Comparison of ENCODE assay signal across 9 mouse cellular contexts in the genomic region with DNA sequence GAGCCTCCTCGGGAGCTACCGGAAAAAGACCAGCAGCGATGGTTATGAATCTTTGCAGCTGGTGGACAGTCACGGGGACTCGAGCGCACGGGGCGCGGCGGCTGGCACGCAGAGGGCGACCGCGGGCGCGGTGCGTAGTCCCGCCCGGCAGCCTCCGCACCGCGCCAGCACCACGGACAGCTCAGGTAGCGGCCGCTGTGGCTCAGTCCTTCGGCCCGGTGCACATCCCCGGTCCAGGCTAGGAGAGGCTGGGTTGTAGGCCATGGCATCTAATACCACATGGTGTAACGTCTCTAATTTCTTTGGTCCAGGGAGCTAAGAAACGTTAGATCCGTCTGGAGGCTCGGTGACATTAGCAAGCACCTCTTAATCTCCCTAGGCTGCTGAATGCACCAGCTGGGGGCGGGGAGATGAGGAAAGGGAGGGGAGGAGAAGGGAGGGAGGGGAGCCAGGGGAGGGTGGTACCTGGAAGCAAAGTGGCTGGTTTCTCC. TPM values are rescaled to one million over a fixed set of nuclear protein-coding genes. Genes with fewer than 3 reads are reported as not detected.
DNase-seq lines count a peak whose midpoint lies in the region; ATAC-seq and TF ChIP-seq lines count a peak whose summit lies in the region.
"Had no signal": no experiment of that assay in that cellular context is flagged by ENCODE, and none has a peak within 500 bp of the region (broad histone marks: within the 10 kb centered on the region; RNA-seq: fewer than 3 reads in every experiment).

No protein-coding gene starts in this region.

- TF ChIP-seq CTCF in layer of hippocampus, adult 2 months (conservative IDR thresholded peaks at IDR 0.05) = no peak

- peak overlapping the region; percentile 65 for H3K4me2 ChIP-seq in lung, embryonic 16.5 days (ENCODE audit: low read depth, low read length)

- no peak for DNase-seq in layer of hippocampus, adult 2 months (ENCODE audit: low spot score in 2 of 2)
- DNase-seq in layer of hippocampus, adult 9-10 months (ENCODE audit: low spot score) = no peak
- DNase-seq in cerebellum, adult 9-11 months = peak; percentile 63
- DNase-seq in gastrocnemius, postnatal 25 days = peak; percentile 29
- peak; percentile 47 for DNase-seq in kidney, adult 18-20 months
- DNase-seq in ovary, postnatal 14 days (ENCODE audit: low spot score) = peak; percentile 40
- DNase-seq in B cell, adult 2 months = no peak

- peak overlapping the region; percentile 92 for H3K27ac ChIP-seq in layer of hippocampus, adult 2 months
- no peak overlapping the region for H3K27ac ChIP-seq in lung, embryonic 16.5 days (ENCODE audit: low read length)

- H3K4me3 ChIP-seq in layer of hippocampus, adult 2 months = peak overlapping the region; percentile 66
- H3K4me3 ChIP-seq in lung, embryonic 16.5 days (ENCODE audit: low read length) = peak overlapping the region; percentile 39

- H3K27me3 ChIP-seq in lung, embryonic 16.5 days (ENCODE audit: control insufficient read depth, insufficient read depth, low read depth, low read length) = peaks cover 26% of the 10 kb centered on the region
- H3K27me3 ChIP-seq: CH12.LX had no signal

- no peaks in the 10 kb centered on the region for H3K36me3 ChIP-seq in lung, embryonic 16.5 days (ENCODE audit: control insufficient read depth, insufficient read depth, low read length)

- H3K9me3 ChIP-seq in lung, embryonic 16.5 days (ENCODE audit: control insufficient read depth, low read length) = no peaks in the 10 kb centered on the region

- ATAC-seq in lung, embryonic 16.5 days (ENCODE audit: low read depth) = peak; percentile 92

- H3K9ac ChIP-seq in lung, embryonic 16.5 days (ENCODE audit: low read length) = no peak overlapping the region

- WGBS in lung, embryonic 16.5 days = under 1% methylated on average over 33 of the region's 33 CpGs

- peaks cover 10% of the 10 kb centered on the region for H3K4me1 ChIP-seq in lung, embryonic 16.5 days (replicated peaks; ENCODE audit: control insufficient read depth, insufficient read depth, low read length)

RNA-seq across cellular contexts. Expression of gene Dnajc6, which starts 54.3 kb away (rescaled TPM):
- total RNA-seq in layer of hippocampus, adult 2 months (2021) = 100 to 1,000 TPM; 291 to 316 TPM
- total RNA-seq in gastrocnemius, postnatal 25 days (2021) = under 1 TPM; 0.20 to 0.29 TPM
- polyA plus RNA-seq in lung, embryonic 16.5 days (2015; fragmentation: Nextera tagmentation; extraction: Ambion mirVana) = 0.78 and 1.1 TPM in 2 replicates
- total RNA-seq: CH12.LX had no signal

Comparison
In these comparisons a context has a peak if more than half of its experiments do, and no peak if none do; other contexts are left out.
1. DNase-seq: peak in cerebellum, adult 9-11 months (single experiment), gastrocnemius, postnatal 25 days (single experiment), kidney, adult 18-20 months (single experiment) and ovary, postnatal 14 days (single experiment); none in layer of hippocampus, adult 2 months (0 of 2), layer of hippocampus, adult 9-10 months (single experiment) and B cell, adult 2 months (0 of 2).
2. RNA of gene Dnajc6, which starts 54.3 kb away (total RNA-seq): 291 to 316 TPM in layer of hippocampus, adult 2 months; 0.20 to 0.29 TPM in gastrocnemius, postnatal 25 days; every median in the first group is over 100 times any median in the second.